Mouse (Mus musculus): ENCODE measurements at regions not wholly inside any gene's neighbourhood (a gene's known extent, or its start where the extent isn't known, plus 50 kb on each side); places are given as distances from the start of the nearest gene placed in this dataset.

GRCm38 (mm10) chr16:29785114-29785513 is 206.0 kb downstream of the Opa1 start:
- intact Hi-C loops (cut with DNase I): no loop called here
- DNase-seq (ENCODE audit: low spot score in 2 of 2): no peak

GRCm38 (mm10) chr16:29786540-29786939 is 207.4 kb downstream of the Opa1 start:
- DNase-seq (ENCODE audit: low spot score in 2 of 2): no peak
- intact Hi-C loops (cut with DNase I): no loop called here

GRCm38 (mm10) chr16:29787633-29788511 is 208.7 kb downstream of the Opa1 start:
- no peak for DNase-seq (ENCODE audit: low spot score in 2 of 2)
- intact Hi-C loops (cut with DNase I): no loop called here

- intact Hi-C loops (cut with DNase I): no loop called here
- no peak for DNase-seq (ENCODE audit: low spot score in 2 of 2)
These were observed 210.9 kb downstream of the Opa1 start for GRCm38 (mm10) chr16:29790064-29790463.

GRCm38 (mm10) chr16:29799250-29799649 is 220.1 kb downstream of the Opa1 start:
- DNase-seq (ENCODE audit: low spot score in 2 of 2): no peak
- intact Hi-C loops (cut with DNase I): no loop called here

- DNase-seq (ENCODE audit: low spot score in 2 of 2): no peak
- intact Hi-C loops (cut with DNase I): no loop called here
These were observed 220.8 kb downstream of the Opa1 start for GRCm38 (mm10) chr16:29799893-29800292.

- DNase-seq (ENCODE audit: low spot score in 2 of 2): no peak
- intact Hi-C loops (cut with DNase I): no loop called here
These were observed 221.3 kb downstream of the Opa1 start for GRCm38 (mm10) chr16:29800457-29800856.

GRCm38 (mm10) chr16:29802085-29802484 is 223.0 kb downstream of the Opa1 start:
- no peak for DNase-seq (ENCODE audit: low spot score in 2 of 2)
- intact Hi-C loops (cut with DNase I): no loop called here

GRCm38 (mm10) chr16:29802603-29803002 is 223.5 kb downstream of the Opa1 start:
- intact Hi-C loops (cut with DNase I): no loop called here
- no peak for DNase-seq (ENCODE audit: low spot score in 2 of 2)

- intact Hi-C loops (cut with DNase I): no loop called here
- DNase-seq (ENCODE audit: low spot score in 2 of 2): no peak
These were observed 228.7 kb downstream of the Opa1 start for GRCm38 (mm10) chr16:29807859-29808258.

GRCm38 (mm10) chr16:29808851-29809250 is 229.7 kb downstream of the Opa1 start:
- intact Hi-C loops (cut with DNase I): no loop called here

GRCm38 (mm10) chr16:29813411-29814038 is 234.4 kb downstream of the Opa1 start:
- intact Hi-C loops (cut with DNase I): loop anchor here (2.0 to 5.0 kb wide), 2 partner anchors 81 to 253 kb away; no protein-coding TSS in a partner anchor
- DNase-seq (ENCODE audit: low spot score in 2 of 2): peak; percentile 66 to 76

More at GRCm38 (mm10) chr16:29808851-29809250, 229.7 kb downstream of the Opa1 start:
- DNase-seq (ENCODE audit: low spot score in 2 of 2): no peak

- peak; percentile 71 to 76 for DNase-seq (ENCODE audit: low spot score in 2 of 2)
- intact Hi-C loops (cut with DNase I): loop anchor here (2.0 to 5.0 kb wide), 2 partner anchors 82 to 253 kb away; no protein-coding TSS in a partner anchor
These were observed 234.9 kb downstream of the Opa1 start for GRCm38 (mm10) chr16:29814039-29814438.

GRCm38 (mm10) chr16:29814655-29815054 is 235.5 kb downstream of the Opa1 start:
- DNase-seq (ENCODE audit: low spot score in 2 of 2): no peak
- intact Hi-C loops (cut with DNase I): loop anchor here (2.0 to 5.0 kb wide), 2 partner anchors 82 to 252 kb away; no protein-coding TSS in a partner anchor

GRCm38 (mm10) chr16:29815200-29815599 is 236.1 kb downstream of the Opa1 start:
- intact Hi-C loops (cut with DNase I): loop anchor here (2.0 kb wide), 1 partner anchor 252 kb away; no protein-coding TSS in a partner anchor
- peak in 1 of 2 experiments; percentile 48 for DNase-seq (ENCODE audit: low spot score in 2 of 2)

GRCm38 (mm10) chr16:29815632-29816337 is 236.7 kb downstream of the Opa1 start:
- no peak for DNase-seq (ENCODE audit: low spot score in 2 of 2)
- intact Hi-C loops (cut with DNase I): loop anchor here (2.0 kb wide), 1 partner anchor 251 kb away; no protein-coding TSS in a partner anchor

GRCm38 (mm10) chr16:29816681-29817369 is 237.7 kb downstream of the Opa1 start:
- intact Hi-C loops (cut with DNase I): no loop called here
- peak; percentile 75 to 91 for DNase-seq (ENCODE audit: low spot score in 2 of 2)

- intact Hi-C loops (cut with DNase I): no loop called here
- DNase-seq (ENCODE audit: low spot score in 2 of 2): no peak
These were observed 239.8 kb downstream of the Opa1 start for GRCm38 (mm10) chr16:29818807-29819440.

- no peak for DNase-seq (ENCODE audit: low spot score in 2 of 2)
- intact Hi-C loops (cut with DNase I): no loop called here
These were observed 241.6 kb downstream of the Opa1 start for GRCm38 (mm10) chr16:29820704-29821103.

Data from left cerebral cortex, postnatal 14 days (tissue).